Mouse (Mus musculus) neural tube, embryonic 10.5 days (tissue): Measurements from ENCODE around the gene Scn8a.

Source experiments
- DNase-seq: peaks from one replicate; pipeline ENCODE4 v3.0.0-alpha.2; 2017; ENCODE audit warnings: low spot score; ENCODE audit errors: extremely low spot score

The Scn8a gene

GRCm38 (mm10) chr15:100953955-100954354 is 84.3 kb downstream of the Scn8a start:
- no peak for DNase-seq

- no peak for DNase-seq
These were observed 85.1 kb downstream of the Scn8a start for GRCm38 (mm10) chr15:100954751-100955150.

- no peak for DNase-seq
These were observed 91.3 kb downstream of the Scn8a start for GRCm38 (mm10) chr15:100960958-100961357.

GRCm38 (mm10) chr15:100961561-100961960 is 91.9 kb downstream of the Scn8a start:
- DNase-seq, result no peak

- DNase-seq, result no peak
These were observed 101.8 kb downstream of the Scn8a start for GRCm38 (mm10) chr15:100971443-100971842.

- DNase-seq, result no peak
These were observed 103.1 kb downstream of the Scn8a start for GRCm38 (mm10) chr15:100972795-100973194.

GRCm38 (mm10) chr15:100974679-100975078 is 105.0 kb downstream of the Scn8a start:
- DNase-seq, result no peak

GRCm38 (mm10) chr15:100983427-100984153 is 113.9 kb downstream of the Scn8a start:
- DNase-seq, result peak; percentile 82

GRCm38 (mm10) chr15:100984154-100984893 is 114.7 kb downstream of the Scn8a start:
- DNase-seq, result no peak

- DNase-seq, result no peak
These were observed 116.8 kb downstream of the Scn8a start for GRCm38 (mm10) chr15:100986479-100986878.

- no peak for DNase-seq
These were observed 117.4 kb downstream of the Scn8a start for GRCm38 (mm10) chr15:100987031-100987430.

GRCm38 (mm10) chr15:100990283-100990682 is 120.6 kb downstream of the Scn8a start:
- DNase-seq, result no peak

GRCm38 (mm10) chr15:100997090-100997489 is 127.4 kb downstream of the Scn8a start:
- DNase-seq, result peak; percentile 30

- no peak for DNase-seq
These were observed 132.0 kb downstream of the Scn8a start for GRCm38 (mm10) chr15:101001685-101002084.

- DNase-seq, result no peak
These were observed 132.8 kb downstream of the Scn8a start for GRCm38 (mm10) chr15:101002466-101002865.

- no peak for DNase-seq
These were observed 134.9 kb downstream of the Scn8a start for GRCm38 (mm10) chr15:101004538-101004937.

- no peak for DNase-seq
These were observed 136.1 kb downstream of the Scn8a start for GRCm38 (mm10) chr15:101005717-101006116.

- peak; percentile 62 for DNase-seq
These were observed 136.8 kb downstream of the Scn8a start for GRCm38 (mm10) chr15:101006251-101007040.

GRCm38 (mm10) chr15:101007236-101007635 is 137.6 kb downstream of the Scn8a start:
- DNase-seq, result no peak

GRCm38 (mm10) chr15:101008386-101009010 is 138.8 kb downstream of the Scn8a start:
- no peak for DNase-seq

- no peak for DNase-seq
These were observed 141.7 kb downstream of the Scn8a start for GRCm38 (mm10) chr15:101011352-101011751.
